Mouse (Mus musculus) layer of hippocampus, postnatal 10 days (tissue): Measurements from ENCODE around the gene Daam1. TPM values are rescaled to one million over a fixed set of nuclear protein-coding genes. Genes with fewer than 3 reads are reported as not detected.

Source experiments
- DNase-seq, 2 experiments: peaks; one replicate each; pipeline ENCODE4 v3.0.0; 2021; ENCODE audit warnings: low spot score in 2 of 2
- long read RNA-seq: library from polyadenylated mRNA; stranded (forward); transcript quantifications from one replicate; pipeline ENCODE4 v2.0.0, GENCODE M21; 2023
- total RNA-seq, 2 experiments: library from RNA; stranded (reverse); gene quantifications; 2 replicates each; pipeline ENCODE4 v1.2.3; 2021

The Daam1 gene
- 10 to 100 TPM; 89.9 to 96.7 TPM for total RNA-seq
- long read RNA-seq, partial matches to known transcripts = 1 of 8 reads
- long read RNA-seq, other reads (novel, unspliced or antisense) = 7 of 8 reads

GRCm38 (mm10) chr12:71830607-71831257 lies at the start of gene Daam1:
Daam1 (plus strand) TSS chr12:71831078.
- peak; percentile 85 to 91 for DNase-seq

DNA sequence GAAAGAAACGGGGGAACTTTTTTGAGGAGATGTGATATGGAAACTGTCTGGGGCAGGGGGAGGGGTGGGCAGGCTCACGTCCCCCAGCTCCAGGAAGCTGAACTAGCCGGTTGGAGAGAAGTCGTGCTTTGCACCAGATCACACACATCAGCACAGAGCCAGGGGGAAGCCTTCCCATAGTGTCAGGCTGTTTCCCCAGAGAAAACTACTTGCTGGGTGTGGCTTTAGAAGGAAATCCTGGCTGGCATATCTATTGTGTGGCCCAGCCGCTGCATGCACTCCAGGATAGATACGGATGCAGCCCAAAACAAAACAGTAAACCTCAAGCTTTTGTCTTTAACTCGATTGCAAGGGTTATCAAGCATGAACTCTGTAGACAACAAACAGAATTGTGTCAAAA lies 49.7 kb upstream of the Daam1 start:
- DNase-seq = no peak

- no peak for DNase-seq
Measured at GRCm38 (mm10) chr12:71783970-71784369, 46.9 kb upstream of the Daam1 start.

DNA sequence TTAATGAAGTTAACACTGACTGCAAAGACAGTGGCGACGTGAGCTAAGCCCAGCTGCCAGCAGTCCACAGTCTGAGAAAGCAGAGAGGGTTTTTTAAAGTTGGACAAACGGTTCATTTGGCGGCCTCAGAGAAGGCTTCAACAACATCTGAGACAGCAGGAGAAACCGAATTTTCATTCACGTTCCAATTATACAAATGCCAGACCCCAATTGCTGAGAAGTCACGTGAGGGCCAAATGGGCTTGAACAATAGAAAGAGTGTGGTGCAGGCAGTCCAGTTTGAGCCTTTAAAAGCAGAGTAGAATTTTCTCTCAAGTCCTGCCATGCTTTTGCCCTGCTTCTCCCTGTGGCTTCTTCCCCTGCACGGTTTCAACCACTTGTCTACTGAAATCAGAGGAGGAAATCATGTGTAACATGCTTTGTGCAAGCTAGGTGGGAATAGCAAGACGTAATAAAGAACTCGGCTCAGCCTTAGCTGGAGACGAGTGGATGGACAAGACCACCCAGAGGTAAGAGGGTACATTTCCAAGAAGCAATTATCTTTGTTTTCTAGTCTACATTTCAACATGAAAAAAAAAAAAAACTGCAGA lies 46.1 kb upstream of the Daam1 start:
- DNase-seq = no peak

DNA sequence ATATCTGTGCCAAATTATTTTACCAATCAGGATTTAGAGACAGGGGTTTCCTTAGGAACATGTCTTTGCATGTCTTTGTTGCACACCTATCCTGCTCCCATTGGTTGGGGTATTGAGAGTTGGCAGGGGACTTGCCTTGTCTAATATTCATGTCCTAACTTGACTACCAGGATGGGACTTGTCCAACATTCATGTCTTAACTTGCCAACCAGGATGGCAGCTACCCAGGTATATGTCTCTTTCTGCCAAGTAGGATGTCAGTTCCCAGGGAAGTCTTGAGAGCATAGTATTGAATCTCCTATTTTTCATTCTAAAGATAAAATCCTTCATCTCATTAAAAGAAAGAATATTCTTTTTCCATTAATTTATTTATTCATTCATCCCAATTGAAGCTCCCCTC lies 44.4 kb upstream of the Daam1 start:
- no peak for DNase-seq

GRCm38 (mm10) chr12:71788791-71789190 lies 42.1 kb upstream of the Daam1 start:
- DNase-seq = no peak

GRCm38 (mm10) chr12:71790581-71790980 lies 40.3 kb upstream of the Daam1 start:
- no peak for DNase-seq

DNA sequence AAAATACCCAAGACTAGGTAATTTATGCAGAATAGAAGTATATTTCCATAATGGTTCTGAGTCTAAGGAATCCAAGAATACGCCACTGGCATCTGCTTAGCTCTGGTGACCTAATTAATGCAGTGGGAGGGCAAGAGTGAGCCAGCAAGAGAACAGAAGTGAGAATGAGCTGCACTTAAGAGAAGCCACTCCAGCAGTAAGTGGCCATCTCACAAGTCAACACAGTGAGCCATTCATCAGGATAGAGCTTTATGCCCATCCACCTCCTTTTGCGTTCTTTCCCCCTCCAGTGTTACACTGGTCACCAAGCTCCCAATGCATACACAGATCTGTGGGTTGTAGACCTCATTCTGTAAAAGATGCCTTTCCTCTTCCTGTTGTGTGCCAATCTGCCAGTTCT lies 37.8 kb upstream of the Daam1 start:
- DNase-seq = no peak

GRCm38 (mm10) chr12:71795626-71796025 lies 35.3 kb upstream of the Daam1 start:
- DNase-seq = no peak

- DNase-seq = no peak
Measured at GRCm38 (mm10) chr12:71796517-71796916, 34.4 kb upstream of the Daam1 start.

DNA sequence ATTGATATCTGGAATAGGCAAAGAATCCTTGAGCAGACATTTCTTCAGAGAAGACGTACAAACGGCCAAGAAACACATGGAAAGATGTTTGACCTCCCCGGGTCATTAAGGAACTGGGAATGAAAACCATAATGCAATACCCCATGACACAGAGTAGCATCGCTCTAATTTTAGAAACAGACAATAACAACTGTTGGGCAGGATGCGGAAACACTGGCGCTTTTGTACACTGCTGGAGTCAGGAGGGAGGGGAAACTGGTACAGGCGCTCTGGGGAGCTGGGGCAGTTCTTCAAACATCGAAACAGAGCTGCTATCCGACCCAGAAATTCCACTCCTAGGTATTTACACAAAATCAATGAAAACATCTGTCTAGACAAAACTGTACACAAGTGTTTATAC lies 23.6 kb upstream of the Daam1 start:
- no peak for DNase-seq

DNA sequence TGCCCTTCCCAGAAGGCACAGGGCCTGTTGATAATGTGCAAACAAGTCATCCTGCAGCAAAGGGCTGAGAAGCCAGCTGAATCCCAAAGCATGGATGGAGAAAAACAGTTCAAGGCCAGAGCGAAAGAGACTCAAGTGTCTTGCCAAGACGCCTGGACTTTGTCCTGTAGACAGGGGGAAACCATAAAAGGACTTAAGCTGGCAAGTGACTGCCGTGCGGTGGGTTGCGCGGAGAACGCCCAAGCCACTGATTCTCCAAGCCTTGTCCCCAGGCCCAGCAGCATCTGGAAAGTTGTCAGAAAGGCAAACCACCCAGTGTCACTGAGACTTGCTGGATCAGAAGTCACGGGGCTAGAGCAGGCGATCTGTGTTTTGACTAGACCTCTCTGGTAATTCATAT lies 22.2 kb upstream of the Daam1 start:
- DNase-seq = no peak

DNA sequence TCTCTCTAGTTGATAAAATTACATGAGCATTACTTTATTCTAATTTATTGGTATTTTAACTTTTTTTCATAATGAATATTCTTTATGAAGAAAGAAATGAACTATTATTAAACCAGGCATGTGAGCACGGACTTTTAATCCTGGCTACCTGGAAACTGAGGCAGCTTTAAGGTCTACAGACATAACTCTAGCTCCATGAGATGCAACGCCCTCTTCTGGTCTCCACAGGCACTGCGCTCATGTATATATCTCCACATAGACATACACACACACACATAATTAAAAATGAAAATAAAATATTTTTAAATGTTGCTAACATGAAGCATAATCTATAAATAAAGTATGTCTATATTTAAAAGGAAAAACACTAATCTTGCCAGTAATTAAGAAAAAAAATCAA lies 21.3 kb upstream of the Daam1 start:
- no peak for DNase-seq

DNA sequence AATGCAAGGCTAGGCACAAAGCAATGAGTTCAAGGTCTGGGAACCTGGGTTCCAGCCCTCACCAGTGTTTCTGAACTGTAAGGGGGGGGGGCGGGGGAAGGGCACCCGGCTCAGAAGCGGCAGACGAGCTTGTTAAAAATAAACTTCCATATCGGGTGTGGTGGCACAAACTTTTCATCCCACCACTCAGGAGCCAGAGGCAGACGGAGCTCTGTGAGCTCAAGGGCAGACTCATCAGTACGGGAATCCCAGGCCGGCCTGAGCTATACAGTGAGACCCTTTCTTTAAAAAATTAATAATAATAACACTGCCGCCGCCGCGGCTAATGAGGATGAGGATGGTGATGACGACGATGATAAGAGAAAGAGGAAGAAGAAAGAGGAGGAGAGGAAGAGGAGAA lies 18.3 kb upstream of the Daam1 start:
- no peak for DNase-seq

- no peak for DNase-seq
Measured at GRCm38 (mm10) chr12:71813251-71813650, 17.6 kb upstream of the Daam1 start.

- DNase-seq = no peak
Measured at GRCm38 (mm10) chr12:71813761-71814160, 17.1 kb upstream of the Daam1 start.

DNA sequence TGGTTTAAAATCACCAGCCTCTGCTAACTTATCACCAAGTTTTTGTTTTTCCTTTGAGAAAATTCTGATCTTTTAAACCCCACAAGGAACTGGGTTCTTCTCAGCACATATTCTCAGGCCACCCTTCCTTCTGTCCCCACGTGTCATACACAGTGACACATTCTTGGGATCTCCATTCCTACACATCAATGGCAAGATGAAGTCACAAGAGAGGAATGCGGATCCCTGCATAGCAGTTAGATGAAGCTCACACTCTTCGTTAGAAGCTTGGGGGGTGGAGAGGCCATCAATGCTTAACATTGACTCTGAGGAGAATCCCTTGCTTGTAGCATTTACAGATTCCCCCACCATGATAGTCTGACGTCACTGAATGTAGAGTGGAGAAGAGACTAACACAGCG lies 10.8 kb upstream of the Daam1 start:
- DNase-seq = no peak

- no peak for DNase-seq
Measured at GRCm38 (mm10) chr12:71821272-71821671, 9.6 kb upstream of the Daam1 start.

GRCm38 (mm10) chr12:71821743-71822142 lies 9.1 kb upstream of the Daam1 start:
- no peak for DNase-seq

DNA sequence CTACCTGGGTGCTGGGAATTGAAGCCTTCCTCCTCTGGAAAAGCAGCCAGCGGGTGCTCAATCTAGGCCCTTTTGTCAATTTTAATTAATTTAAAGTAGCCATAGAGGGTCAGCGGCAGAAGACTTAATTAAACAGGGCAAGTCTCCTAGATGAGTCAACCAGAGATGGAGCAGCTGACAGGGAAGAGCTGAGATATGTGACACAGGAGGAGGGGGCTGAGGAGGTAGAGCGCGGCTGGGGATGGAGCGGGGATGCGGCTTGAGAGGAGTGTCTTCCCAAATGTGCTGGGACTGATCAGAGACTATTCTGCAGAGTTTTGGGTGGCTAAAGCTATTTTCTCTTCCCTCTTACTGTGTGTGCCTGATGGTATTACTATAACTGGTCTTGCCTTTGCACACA lies 6.0 kb upstream of the Daam1 start:
- no peak for DNase-seq

DNA sequence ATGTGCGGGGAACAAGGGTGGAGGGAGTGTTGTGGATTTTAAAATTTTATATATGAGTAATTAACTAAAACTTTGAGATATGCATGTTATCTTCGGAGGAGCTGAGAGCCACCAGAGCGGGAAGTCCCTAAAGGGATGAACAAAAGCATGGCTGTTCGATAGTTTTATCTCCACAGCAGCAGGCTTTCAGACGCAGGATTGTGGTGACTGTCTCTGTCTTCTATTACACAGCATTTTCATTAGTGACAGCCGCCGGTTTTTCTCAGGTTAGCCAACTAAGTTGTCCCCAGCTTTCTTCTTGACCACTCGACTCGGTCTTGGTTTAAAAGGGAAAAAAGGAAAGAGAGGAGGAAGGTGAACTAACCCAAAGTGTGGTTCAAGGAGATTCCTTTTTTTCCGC lies 739 bp upstream of the Daam1 start:
- DNase-seq = no peak

DNA sequence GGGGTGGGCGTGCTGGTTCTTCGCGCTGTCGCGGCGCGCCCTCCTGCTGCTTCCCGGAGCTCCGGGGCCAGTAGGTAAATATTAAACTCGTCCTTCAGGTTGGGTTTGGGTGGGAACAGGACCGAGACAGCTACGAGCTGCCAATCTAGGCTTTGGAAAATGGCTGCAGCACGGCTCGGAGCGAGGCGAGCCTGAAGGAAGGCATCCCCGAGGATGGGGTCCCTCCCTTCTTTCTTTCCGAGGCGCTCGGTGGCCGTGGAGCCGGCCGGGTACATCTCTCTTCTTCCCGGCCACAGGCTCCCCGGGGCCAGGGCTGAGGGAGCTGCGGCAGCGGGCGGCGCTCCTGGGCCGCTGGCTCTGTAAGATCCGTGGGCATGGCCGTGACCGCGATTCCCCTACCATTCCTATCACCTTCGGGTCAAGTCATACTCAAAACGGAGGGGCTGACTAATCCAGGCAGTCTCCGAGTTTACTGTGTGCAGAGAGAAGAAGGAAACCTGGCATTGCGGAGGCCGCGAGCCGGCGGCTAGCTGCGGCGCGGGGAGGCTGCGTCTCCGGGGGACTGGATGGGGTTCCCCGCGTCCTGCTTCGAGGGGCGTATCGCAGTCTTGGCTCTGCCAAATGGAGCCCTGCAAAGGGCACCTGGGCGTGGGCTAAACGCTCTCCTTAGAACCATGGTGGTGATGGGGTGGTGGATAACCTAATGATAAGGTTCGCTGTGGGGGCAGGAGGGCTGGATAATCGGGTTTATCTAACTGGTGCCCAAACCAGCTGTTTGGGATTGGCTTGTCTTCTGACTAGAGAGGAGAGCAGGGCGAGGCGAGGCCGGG lies 595 bp downstream of the Daam1 start:
- peak in 1 of 2 experiments; percentile 53 for DNase-seq
